Mouse (Mus musculus) hindbrain, postnatal 0 days (tissue): ENCODE measurements around the gene Fanca. TPM values are rescaled to one million over a fixed set of nuclear protein-coding genes. Genes with fewer than 3 reads are reported as not detected.
A peak's percentile ranks its signal among the peaks of the same experiment; 100 is the strongest.
"Not testable (repeated sequence)": the region's sequence is repeated elsewhere in the genome, so short reads cannot be mapped to it uniquely, and the experiment has no call there.

ENCODE experiments used
- ATAC-seq: fragments of 200-750 bp; cut with Nextera tagmentation; 2 replicates; pipeline ENCODE4 v1.8.0; 2017; ENCODE audit warnings: mild to moderate bottlenecking, moderate TSS enrichment, moderate library complexity
- DNase-seq: peaks from one replicate; pipeline ENCODE4 v3.0.0-alpha.2; 2015; ENCODE audit warnings: low spot score
- H3K27ac ChIP-seq: fragments of 300-500 bp; sonication (generic); 2 replicates; pipeline ENCODE4 v1.5.1; 2014; ENCODE audit warnings: mild to moderate bottlenecking
- H3K27me3 ChIP-seq: fragments of 300-500 bp; sonication (generic); 2 replicates; pipeline ENCODE4 v1.6.1; 2014; ENCODE audit warnings: low read length, mixed read lengths; ENCODE audit not compliant: insufficient read depth
- H3K36me3 ChIP-seq: fragments of 300-500 bp; sonication (generic); 2 replicates; pipeline ENCODE4 v1.6.1; 2014; ENCODE audit warnings: low read length, mixed read lengths; ENCODE audit not compliant: insufficient read depth
- H3K4me1 ChIP-seq: fragments of 300-500 bp; sonication (generic); 2 replicates; pipeline ENCODE4 v1.6.1; 2014; ENCODE audit warnings: antibody characterized with exemption, low read length, mixed read lengths; ENCODE audit not compliant: insufficient read depth
- H3K4me2 ChIP-seq: fragments of 300-500 bp; sonication (generic); 2 replicates; pipeline ENCODE4 v1.6.1; 2014; ENCODE audit warnings: low read depth, mild to moderate bottlenecking, low read length, moderate library complexity, mixed read lengths
- H3K4me3 ChIP-seq: fragments of 300-500 bp; sonication (generic); 2 replicates; pipeline ENCODE4 v1.5.1; 2014; ENCODE audit warnings: low read length
- H3K9ac ChIP-seq: fragments of 300-500 bp; sonication (generic); replicated peaks from 2 replicates; pipeline ENCODE4 v1.6.1; 2014; ENCODE audit warnings: mild to moderate bottlenecking, low read length, moderate library complexity, mixed read lengths
- H3K9me3 ChIP-seq: fragments of 300-500 bp; sonication (generic); 2 replicates; pipeline ENCODE4 v1.6.1; 2016; ENCODE audit warnings: low read length, mixed read lengths
- CTCF ChIP-seq: IDR thresholded peaks from 2 replicates; pipeline ENCODE4 v1.5.1; 2016; ENCODE audit warnings: antibody characterized with exemption, control low read depth, low read depth
- WGBS: fragments of 180-500 bp; shearing (Covaris S2); extraction: QIAGEN DNeasy Blood & Tissue Kit; methylation state at CpG from one replicate; pipeline ENCODE4 v1.1.7; 2014; 5-methylcytosine and 5-hydroxymethylcytosine counted together
- polyA plus RNA-seq: library from polyadenylated mRNA; unstranded; fragments of >200 nt; fragmentation: Nextera tagmentation; extraction: Ambion mirVana; gene quantifications from 2 replicates; pipeline ENCODE4 v1.2.1, GENCODE M21; 2015
- total RNA-seq: library from RNA; depleted of rRNA; stranded (reverse); fragments of >200 nt; gene quantifications from 2 replicates; pipeline ENCODE4 v1.2.3, GENCODE M21; 2014

Fanca gene
- total and polyA plus RNA-seq, 2 experiments from 2014 or later, result 5.8 to 13.5 TPM

- no peaks in the 10 kb centered on the region for H3K36me3 ChIP-seq
- no peaks in the 10 kb centered on the region for H3K9me3 ChIP-seq
- no peak overlapping the region for H3K4me3 ChIP-seq
- H3K9ac ChIP-seq, result no peak overlapping the region
- no peaks in the 10 kb centered on the region for H3K27me3 ChIP-seq
- H3K4me1 ChIP-seq, result no peaks in the 10 kb centered on the region
- 88% methylated on average over 4 of the region's 4 CpGs for WGBS
- no peak for DNase-seq
- no peak for ATAC-seq
- TF ChIP-seq CTCF, result no peak
- H3K4me2 ChIP-seq, result no peak overlapping the region
- no peak overlapping the region for H3K27ac ChIP-seq
Measured at GRCm38 (mm10) chr8:123279828-123280227, 38.5 kb downstream of the Fanca start.

GRCm38 (mm10) chr8:123278445-123278844 lies 39.9 kb downstream of the Fanca start:
- Histone ChIP-seq H3K4me2 (no peak overlapping the region), H3K4me3 (no peak overlapping the region), H3K36me3 (no peaks in the 10 kb centered on the region), H3K27me3 (no peaks in the 10 kb centered on the region), H3K9me3 (no peaks in the 10 kb centered on the region), H3K9ac (no peak overlapping the region), H3K4me1 (no peaks in the 10 kb centered on the region), H3K27ac (no peak overlapping the region)
- ATAC-seq, result no peak
- no peak for DNase-seq
- WGBS, result 69% methylated on average over 7 of the region's 7 CpGs
- TF ChIP-seq CTCF, result no peak

- Histone ChIP-seq H3K4me2 (no peak overlapping the region), H3K9ac (no peak overlapping the region), H3K27me3 (no peaks in the 10 kb centered on the region), H3K4me1 (no peaks in the 10 kb centered on the region), H3K27ac (no peak overlapping the region), H3K9me3 (no peaks in the 10 kb centered on the region), H3K4me3 (no peak overlapping the region), H3K36me3 (no peaks in the 10 kb centered on the region)
- 91% methylated on average over 12 of the region's 12 CpGs for WGBS
- DNase-seq (no peak), ATAC-seq (no peak)
- TF ChIP-seq CTCF, result no peak
Measured at GRCm38 (mm10) chr8:123275096-123275495, 43.3 kb downstream of the Fanca start.

- no peaks in the 10 kb centered on the region; the same call in 1 of the 2 replicates for H3K36me3 ChIP-seq
- no peak overlapping the region for H3K9ac ChIP-seq
- H3K9me3 ChIP-seq, result no peaks in the 10 kb centered on the region
- DNase-seq (no peak), ATAC-seq (no peak)
- TF ChIP-seq CTCF, result no peak
- no peak overlapping the region for H3K27ac ChIP-seq
- H3K4me1 ChIP-seq, result no peaks in the 10 kb centered on the region
- no peaks in the 10 kb centered on the region for H3K27me3 ChIP-seq
- no peak overlapping the region for H3K4me3 ChIP-seq
- no peak overlapping the region for H3K4me2 ChIP-seq
- WGBS, result 80% methylated on average over 5 of the region's 5 CpGs
Measured at GRCm38 (mm10) chr8:123274447-123274846, 43.9 kb downstream of the Fanca start.

- no peak overlapping the region for H3K4me2 ChIP-seq
- DNase-seq (no peak), ATAC-seq (peak; percentile 28)
- peaks cover 24% of the 10 kb centered on the region for H3K36me3 ChIP-seq
- no peaks in the 10 kb centered on the region for H3K4me1 ChIP-seq
- H3K4me3 ChIP-seq, result no peak overlapping the region
- no peak for TF ChIP-seq CTCF
- no peaks in the 10 kb centered on the region for H3K9me3 ChIP-seq
- H3K9ac ChIP-seq, result no peak overlapping the region
- no peaks in the 10 kb centered on the region for H3K27me3 ChIP-seq
- WGBS, result 62% methylated on average over 4 of the region's 4 CpGs
- H3K27ac ChIP-seq, result no peak overlapping the region
Measured at GRCm38 (mm10) chr8:123271901-123272300, 46.5 kb downstream of the Fanca start.

- H3K9me3 ChIP-seq, result no peaks in the 10 kb centered on the region
- no peak overlapping the region for H3K4me3 ChIP-seq
- H3K27me3 ChIP-seq, result no peaks in the 10 kb centered on the region
- 0 out of 2 replicates have a peak, but pooled peaks have one; percentile 19 for ATAC-seq
- H3K9ac ChIP-seq, result no peak overlapping the region
- DNase-seq, result no peak
- H3K4me2 ChIP-seq, result no peak overlapping the region
- H3K4me1 ChIP-seq, result no peaks in the 10 kb centered on the region
- peaks cover 31% of the 10 kb centered on the region for H3K36me3 ChIP-seq
- H3K27ac ChIP-seq, result no peak overlapping the region
- 91% methylated on average over 10 of the region's 10 CpGs for WGBS
- no peak for TF ChIP-seq CTCF
Measured at GRCm38 (mm10) chr8:123271147-123271546, 47.2 kb downstream of the Fanca start.

- DNase-seq (no peak), ATAC-seq (no peak)
- Histone ChIP-seq H3K9me3 (no peaks in the 10 kb centered on the region), H3K9ac (no peak overlapping the region), H3K27me3 (no peaks in the 10 kb centered on the region), H3K4me3 (no peak overlapping the region), H3K36me3 (peaks cover 51% of the 10 kb centered on the region), H3K4me2 (no peak overlapping the region), H3K27ac (no peak overlapping the region), H3K4me1 (no peaks in the 10 kb centered on the region)
- 76% methylated on average over 14 of the region's 14 CpGs for WGBS
- no peak for TF ChIP-seq CTCF
Measured at GRCm38 (mm10) chr8:123267926-123268656, 50.3 kb downstream of the Fanca start.

GRCm38 (mm10) chr8:123257593-123257992 lies 60.8 kb downstream of the Fanca start:
- WGBS, result 93% methylated on average over 7 of the region's 8 CpGs

More at GRCm38 (mm10) chr8:123257593-123257992, 60.8 kb downstream of the Fanca start:
- ATAC-seq, H3K9ac ChIP-seq, H3K27ac ChIP-seq, H3K9me3 ChIP-seq, H3K27me3 ChIP-seq, H3K4me3 ChIP-seq, DNase-seq, H3K4me2 ChIP-seq: not testable (repeated sequence)
- H3K36me3 ChIP-seq, result peaks cover 40% of the 10 kb centered on the region
- peaks cover 16% of the 10 kb centered on the region for H3K4me1 ChIP-seq
